Mouse (Mus musculus) limb, embryonic 11.5 days (tissue): Measurements from ENCODE around the gene Timm17b. TPM values are rescaled to one million over a fixed set of nuclear protein-coding genes. Genes with fewer than 3 reads are reported as not detected.

Experiments used
- ATAC-seq: fragments of 200-750 bp; cut with Nextera tagmentation; 2 replicates; pipeline ENCODE4 v1.8.0; 2017; ENCODE audit warnings: low read depth; ENCODE audit not compliant: insufficient number of reproducible peaks, low FRiP score, low TSS enrichment
- DNase-seq: peaks from one replicate; pipeline ENCODE4 v3.0.0-alpha.2; 2015; ENCODE audit warnings: low spot score
- H3K27ac ChIP-seq: fragments of 300-500 bp; sonication (generic); replicated peaks from 2 replicates; pipeline ENCODE4 v1.5.1; 2014; ENCODE audit warnings: low read depth, mild to moderate bottlenecking, low read length
- H3K27me3 ChIP-seq: fragments of 300-500 bp; sonication (generic); 2 replicates; pipeline ENCODE4 v1.6.1; 2014; ENCODE audit warnings: mild to moderate bottlenecking, low read length, mixed read lengths; ENCODE audit not compliant: control insufficient read depth, insufficient read depth
- H3K36me3 ChIP-seq: fragments of 300-500 bp; sonication (generic); 2 replicates; pipeline ENCODE4 v1.6.1; 2014; ENCODE audit warnings: mild to moderate bottlenecking, low read length, moderate library complexity, mixed read lengths; ENCODE audit not compliant: control insufficient read depth, insufficient read depth
- H3K4me1 ChIP-seq: fragments of 300-500 bp; sonication (generic); 2 replicates; pipeline ENCODE4 v1.6.1; 2014; ENCODE audit warnings: low read length, mixed read lengths; ENCODE audit not compliant: control insufficient read depth, insufficient read depth
- H3K4me2 ChIP-seq: fragments of 300-500 bp; sonication (generic); 2 replicates; pipeline ENCODE4 v1.6.1; 2014; ENCODE audit warnings: low read depth, mild to moderate bottlenecking, moderate library complexity; ENCODE audit not compliant: severe bottlenecking
- H3K4me3 ChIP-seq: fragments of 300-500 bp; sonication (generic); 2 replicates; pipeline ENCODE4 v1.5.1; 2014; ENCODE audit warnings: low read depth, low read length
- H3K9ac ChIP-seq: fragments of 300-500 bp; sonication (generic); 2 replicates; pipeline ENCODE4 v1.6.1; 2014; ENCODE audit warnings: mild to moderate bottlenecking, low read length
- H3K9me3 ChIP-seq: fragments of 300-500 bp; sonication (generic); 2 replicates; pipeline ENCODE4 v1.6.1; 2016; ENCODE audit warnings: low read length; ENCODE audit not compliant: control insufficient read depth
- WGBS: fragments of 180-500 bp; shearing (Covaris S2); extraction: QIAGEN DNeasy Blood & Tissue Kit; methylation state at CpG from one replicate; pipeline ENCODE4 v1.1.7; 2014; 5-methylcytosine and 5-hydroxymethylcytosine counted together
- polyA plus RNA-seq: library from polyadenylated mRNA; unstranded; fragments of >200 nt; fragmentation: Nextera tagmentation; extraction: Ambion mirVana; gene quantifications from 2 replicates; pipeline ENCODE4 v1.2.1, GENCODE M21; 2014

The Timm17b gene
- 185 and 195 TPM in 2 replicates for polyA plus RNA-seq

GRCm38 (mm10) chrX:7898880-7899874 is at the start of gene Timm17b, which contains the start of gene Pqbp1:
Gene Timm17b (plus strand): TSS chrX:7899357.
Gene Pqbp1 (minus strand): TSS chrX:7899269.
- 16% methylated on average over 62 of the region's 62 CpGs for WGBS
- H3K9me3 ChIP-seq = no peaks in the 10 kb centered on the region
- peak within 1 kb of the TSS; percentile 52 for H3K4me2 ChIP-seq
- peak within 1 kb of the TSS; percentile 59 for H3K9ac ChIP-seq
- H3K4me3 ChIP-seq = peak within 1 kb of the TSS; percentile 53
- H3K27ac ChIP-seq = peak within 1 kb of the TSS; percentile 73; the same call in 1 of the 2 replicates
- DNase-seq = peak; percentile 84
- peak; percentile 97 for ATAC-seq
- H3K36me3 ChIP-seq = peaks cover 7% of the 10 kb centered on the region; the same call in 1 of the 2 replicates
- H3K4me1 ChIP-seq = no peaks in the 10 kb centered on the region
- H3K27me3 ChIP-seq = no peaks in the 10 kb centered on the region

GRCm38 (mm10) chrX:7854578-7854977 is 44.6 kb upstream of the Timm17b start:
- Histone ChIP-seq H3K9ac (no peak overlapping the region), H3K9me3 (no peaks in the 10 kb centered on the region), H3K27me3 (no peaks in the 10 kb centered on the region), H3K4me3 (no peak overlapping the region), H3K4me2 (no peak overlapping the region), H3K36me3 (no peaks in the 10 kb centered on the region), H3K27ac (no peak overlapping the region), H3K4me1 (no peaks in the 10 kb centered on the region)
- 64% methylated on average over 2 of the region's 2 CpGs for WGBS
- no peak for ATAC-seq
- peak; percentile 23 for DNase-seq

- WGBS = 83% methylated on average over 3 of the region's 3 CpGs
- H3K36me3 ChIP-seq = no peaks in the 10 kb centered on the region
- DNase-seq = no peak
Observed at GRCm38 (mm10) chrX:7859191-7859753, 39.9 kb upstream of the Timm17b start.

GRCm38 (mm10) chrX:7863181-7863580 is 36.0 kb upstream of the Timm17b start:
- Histone ChIP-seq H3K9me3 (no peaks in the 10 kb centered on the region), H3K27ac (no peak overlapping the region), H3K9ac (no peak overlapping the region), H3K4me2 (no peak overlapping the region), H3K36me3 (no peaks in the 10 kb centered on the region), H3K27me3 (no peaks in the 10 kb centered on the region), H3K4me1 (no peaks in the 10 kb centered on the region), H3K4me3 (no peak overlapping the region)
- DNase-seq (no peak), ATAC-seq (no peak)
- 79% methylated on average over 1 of the region's 1 CpGs for WGBS

More at GRCm38 (mm10) chrX:7859191-7859753, 39.9 kb upstream of the Timm17b start:
- Histone ChIP-seq H3K4me2 (no peak overlapping the region), H3K9ac (no peak overlapping the region), H3K27ac (no peak overlapping the region), H3K4me1 (no peaks in the 10 kb centered on the region), H3K4me3 (no peak overlapping the region), H3K27me3 (no peaks in the 10 kb centered on the region), H3K9me3 (no peaks in the 10 kb centered on the region)
- ATAC-seq = no peak

GRCm38 (mm10) chrX:7864551-7864950 is 34.6 kb upstream of the Timm17b start:
- 86% methylated on average over 3 of the region's 3 CpGs for WGBS
- Histone ChIP-seq H3K9me3 (no peaks in the 10 kb centered on the region), H3K27me3 (no peaks in the 10 kb centered on the region), H3K27ac (no peak overlapping the region), H3K4me2 (no peak overlapping the region), H3K4me1 (no peaks in the 10 kb centered on the region), H3K4me3 (no peak overlapping the region), H3K36me3 (no peaks in the 10 kb centered on the region), H3K9ac (no peak overlapping the region)
- DNase-seq = no peak
- ATAC-seq = no peak

GRCm38 (mm10) chrX:7865343-7865742 is 33.8 kb upstream of the Timm17b start:
- H3K27me3 ChIP-seq = no peaks in the 10 kb centered on the region
- ATAC-seq (no peak), DNase-seq (no peak)
- H3K4me1 ChIP-seq = no peaks in the 10 kb centered on the region
- no peaks in the 10 kb centered on the region for H3K9me3 ChIP-seq
- no peak overlapping the region for H3K4me2 ChIP-seq
- H3K36me3 ChIP-seq = no peaks in the 10 kb centered on the region
- no peak overlapping the region for H3K4me3 ChIP-seq
- WGBS = 70% methylated on average over 2 of the region's 2 CpGs
- H3K9ac ChIP-seq = no peak overlapping the region
- H3K27ac ChIP-seq = no peak overlapping the region

- no peaks in the 10 kb centered on the region for H3K36me3 ChIP-seq
- no peak for ATAC-seq
- no peak overlapping the region for H3K4me3 ChIP-seq
- no peaks in the 10 kb centered on the region for H3K27me3 ChIP-seq
- H3K4me2 ChIP-seq = no peak overlapping the region
- no peaks in the 10 kb centered on the region for H3K4me1 ChIP-seq
- DNase-seq = no peak
- H3K27ac ChIP-seq = no peak overlapping the region
- no peaks in the 10 kb centered on the region for H3K9me3 ChIP-seq
- 71% methylated on average over 2 of the region's 2 CpGs for WGBS
- no peak overlapping the region for H3K9ac ChIP-seq
Observed at GRCm38 (mm10) chrX:7865786-7866185, 33.4 kb upstream of the Timm17b start.

- 100% methylated on average over 1 of the region's 1 CpGs for WGBS
- no peak overlapping the region for H3K27ac ChIP-seq
- no peak overlapping the region for H3K4me2 ChIP-seq
- H3K9ac ChIP-seq = no peak overlapping the region
- DNase-seq = no peak
- H3K4me3 ChIP-seq = no peak overlapping the region
- no peak for ATAC-seq
- H3K4me1 ChIP-seq = no peaks in the 10 kb centered on the region
- H3K36me3 ChIP-seq = no peaks in the 10 kb centered on the region
- H3K27me3 ChIP-seq = no peaks in the 10 kb centered on the region
- no peaks in the 10 kb centered on the region for H3K9me3 ChIP-seq
Observed at GRCm38 (mm10) chrX:7867141-7867540, 32.0 kb upstream of the Timm17b start.
